Mouse (Mus musculus) heart, adult 2 months (tissue): Measurements from ENCODE around the gene Alg9. TPM values are rescaled to one million over a fixed set of nuclear protein-coding genes. Genes with fewer than 3 reads are reported as not detected.

Experiments
- DNase-seq, 2 experiments: peaks; one replicate each; pipeline ENCODE4 v3.0.0; 2021
- H3K27ac ChIP-seq: fragments of 200-600 bp; 2 replicates; pipeline ENCODE4 v1.8.1; 2022
- H3K27me3 ChIP-seq: fragments of 200-500 bp; 2 replicates; pipeline ENCODE4 v1.6.1; 2012; ENCODE audit warnings: mild to moderate bottlenecking, low read length, inconsistent platforms, mixed read lengths; ENCODE audit not compliant: control insufficient read depth, insufficient read depth
- H3K36me3 ChIP-seq: fragments of 200-500 bp; 2 replicates; pipeline ENCODE4 v1.6.1; 2012; ENCODE audit warnings: low read length, inconsistent platforms; ENCODE audit not compliant: control insufficient read depth, insufficient read depth
- H3K4me1 ChIP-seq: fragments of 200-500 bp; 2 replicates; pipeline ENCODE4 v1.6.1; 2011; ENCODE audit warnings: low read length; ENCODE audit not compliant: control insufficient read depth, insufficient read depth
- H3K4me3 ChIP-seq: fragments of 200-600 bp; 2 replicates; pipeline ENCODE4 v1.8.1; 2022
- H3K79me2 ChIP-seq: fragments of 200-500 bp; replicated peaks from 2 replicates; pipeline ENCODE4 v1.6.1; 2012; ENCODE audit warnings: mild to moderate bottlenecking, inconsistent platforms, low read length, moderate library complexity, mixed read lengths; ENCODE audit not compliant: control insufficient read depth, insufficient read depth
- H3K9ac ChIP-seq: fragments of 200-500 bp; 2 replicates; pipeline ENCODE4 v1.6.1; 2012; ENCODE audit warnings: low read depth, mild to moderate bottlenecking, control low read depth, inconsistent platforms, low read length, mixed read lengths
- CTCF ChIP-seq: fragments of 200-600 bp; IDR thresholded peaks from 2 replicates; pipeline ENCODE4 v1.8.1; 2022; ENCODE audit warnings: antibody characterized with exemption, mild to moderate bottlenecking, moderate library complexity
- EP300 ChIP-seq: fragments of 200-500 bp; IDR thresholded peaks from 2 replicates; pipeline ENCODE4 v1.6.1; 2011; ENCODE audit warnings: low read depth, low read length, control low read depth; ENCODE audit not compliant: insufficient read depth
- POLR2A ChIP-seq: fragments of 200-500 bp; IDR thresholded peaks from 2 replicates; pipeline ENCODE4 v1.6.1; 2011; ENCODE audit warnings: mild to moderate bottlenecking, low read depth, low read length, control low read depth; ENCODE audit not compliant: insufficient read depth
- WGBS: fragments of 180-500 bp; shearing (Covaris S2); methylation state at CpG from one replicate; pipeline ENCODE4 v1.1.7; 2018; 5-methylcytosine and 5-hydroxymethylcytosine counted together
- intact Hi-C: fragments of 180-260 bp; cut with DNase I; formaldehyde crosslinking; loops from one replicate; pipeline ENCODE4 v1.15.1; 2025
- polyA plus RNA-seq: library from polyadenylated mRNA; depleted of rRNA; stranded (reverse); fragments of >200 nt; gene quantifications from 2 replicates; pipeline ENCODE4 v1.2.3, GENCODE M21; 2012
- total RNA-seq, 2 experiments: library from RNA; stranded (reverse); gene quantifications; 2 replicates each; pipeline ENCODE4 v1.2.3; 2021

Alg9 gene
- total and polyA plus RNA-seq, 3 experiments = 9.6 to 13.4 (median 9.9) TPM

GRCm38 (mm10) chr9:50813796-50814195 is 39.0 kb downstream of the Alg9 start:
- no peaks in the 10 kb centered on the region for H3K4me1 ChIP-seq
- H3K27me3 ChIP-seq = no peaks in the 10 kb centered on the region
- H3K79me2 ChIP-seq = no peaks in the 10 kb centered on the region
- no peaks in the 10 kb centered on the region for H3K36me3 ChIP-seq
- 94% methylated on average over 5 of the region's 5 CpGs for WGBS
- no peak overlapping the region for H3K9ac ChIP-seq
- H3K27ac ChIP-seq = no peak overlapping the region
- DNase-seq = no peak
- TF ChIP-seq CTCF (no peak), POLR2A (no peak), EP300 (no peak)
- H3K4me3 ChIP-seq = no peak overlapping the region
- intact Hi-C loops = no loop called here

GRCm38 (mm10) chr9:50815666-50816065 is 40.8 kb downstream of the Alg9 start:
- H3K4me1 ChIP-seq = no peaks in the 10 kb centered on the region
- no peak overlapping the region for H3K27ac ChIP-seq
- no peak overlapping the region for H3K9ac ChIP-seq
- no peaks in the 10 kb centered on the region for H3K79me2 ChIP-seq
- H3K27me3 ChIP-seq = no peaks in the 10 kb centered on the region
- WGBS = 93% methylated on average over 4 of the region's 4 CpGs
- TF ChIP-seq CTCF = no peak
- no peak for TF ChIP-seq POLR2A
- no peak for TF ChIP-seq EP300
- H3K4me3 ChIP-seq = no peak overlapping the region
- intact Hi-C loops = no loop called here
- H3K36me3 ChIP-seq = no peaks in the 10 kb centered on the region
- no peak for DNase-seq

- Histone ChIP-seq H3K4me3 (no peak overlapping the region), H3K36me3 (no peaks in the 10 kb centered on the region), H3K27ac (no peak overlapping the region), H3K79me2 (no peaks in the 10 kb centered on the region), H3K9ac (no peak overlapping the region), H3K27me3 (no peaks in the 10 kb centered on the region), H3K4me1 (no peaks in the 10 kb centered on the region)
- intact Hi-C loops = no loop called here
- WGBS = 92% methylated on average over 1 of the region's 1 CpGs
- DNase-seq = no peak
- no peak for TF ChIP-seq POLR2A
- TF ChIP-seq CTCF = no peak
- TF ChIP-seq EP300 = no peak
Measured at GRCm38 (mm10) chr9:50816512-50816911, 41.7 kb downstream of the Alg9 start.

- no peak for DNase-seq
- Histone ChIP-seq H3K27ac (no peak overlapping the region), H3K4me1 (no peaks in the 10 kb centered on the region), H3K36me3 (no peaks in the 10 kb centered on the region), H3K4me3 (no peak overlapping the region), H3K79me2 (no peaks in the 10 kb centered on the region), H3K27me3 (no peaks in the 10 kb centered on the region), H3K9ac (no peak overlapping the region)
- intact Hi-C loops = no loop called here
- TF ChIP-seq CTCF (no peak), EP300 (no peak), POLR2A (no peak)
- whole genome bisulfite sequencing = 87% methylated on average over 6 of the region's 6 CpGs
Measured at GRCm38 (mm10) chr9:50818050-50818449, 43.2 kb downstream of the Alg9 start.

DNA sequence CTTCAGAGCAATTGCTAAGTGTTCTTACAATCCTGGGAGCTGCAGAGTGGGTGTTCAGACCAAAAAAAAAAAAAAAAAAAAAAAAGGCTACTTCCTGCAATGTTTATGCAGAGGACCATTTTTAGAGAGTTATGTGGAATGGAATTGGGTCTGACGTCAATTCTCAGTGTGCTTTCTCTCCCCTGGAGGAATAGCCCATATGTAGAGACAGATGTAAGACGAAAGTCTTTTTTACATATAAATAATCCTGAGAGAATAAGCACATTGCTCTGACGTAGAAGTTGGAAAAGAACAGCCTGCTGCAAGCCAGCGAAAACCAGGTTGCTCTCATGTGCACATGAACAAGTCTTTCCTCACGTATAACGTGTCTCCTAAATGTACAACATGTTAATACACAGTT is 44.9 kb downstream of the Alg9 start:
- Histone ChIP-seq H3K36me3 (no peaks in the 10 kb centered on the region), H3K4me1 (no peaks in the 10 kb centered on the region), H3K79me2 (no peaks in the 10 kb centered on the region), H3K9ac (no peak overlapping the region), H3K4me3 (no peak overlapping the region), H3K27ac (no peak overlapping the region), H3K27me3 (no peaks in the 10 kb centered on the region)
- TF ChIP-seq CTCF = no peak
- no peak for TF ChIP-seq EP300
- TF ChIP-seq POLR2A = no peak
- no peak for DNase-seq
- 90% methylated on average over 6 of the region's 6 CpGs for WGBS
- intact Hi-C loops = no loop called here

GRCm38 (mm10) chr9:50821651-50822050 is 46.8 kb downstream of the Alg9 start:
- no peaks in the 10 kb centered on the region for H3K36me3 ChIP-seq
- no peaks in the 10 kb centered on the region for H3K27me3 ChIP-seq
- H3K79me2 ChIP-seq = no peaks in the 10 kb centered on the region
- 90% methylated on average over 6 of the region's 6 CpGs for WGBS
- TF ChIP-seq POLR2A = no peak
- TF ChIP-seq CTCF = no peak
- TF ChIP-seq EP300 = no peak
- no peak overlapping the region for H3K9ac ChIP-seq
- DNase-seq = no peak
- no peak overlapping the region for H3K4me3 ChIP-seq
- H3K27ac ChIP-seq = no peak overlapping the region
- intact Hi-C loops = no loop called here
- no peaks in the 10 kb centered on the region for H3K4me1 ChIP-seq
